Mouse (Mus musculus): Measurements from ENCODE around the gene Tcf7l1. TPM values are rescaled to one million over a fixed set of nuclear protein-coding genes. Genes with fewer than 3 reads are reported as not detected.

Gene Tcf7l1
- polyA plus RNA-seq, 1 experiment from 2014 or later: 5.2 TPM

GRCm38 (mm10) chr6:72691549-72691948, 97.5 kb downstream of the Tcf7l1 start:
- Histone ChIP-seq H3K27me3 (ENCODE audit: control insufficient read depth, insufficient read depth, low read length) (no peaks in the 10 kb centered on the region), H3K4me2 (ENCODE audit: low read depth, low read length) (no peak overlapping the region), H3K36me3 (ENCODE audit: control insufficient read depth, insufficient read depth, low read length) (no peaks in the 10 kb centered on the region), H3K27ac (ENCODE audit: low read depth, low read length) (no peak overlapping the region), H3K4me1 (ENCODE audit: control insufficient read depth, insufficient read depth, low read length) (peaks cover under 1% of the 10 kb centered on the region; the same call in 1 of the 2 replicates), H3K4me3 (ENCODE audit: low read depth, low read length) (no peak overlapping the region), H3K9me3 (ENCODE audit: control insufficient read depth, low read length) (no peaks in the 10 kb centered on the region), H3K9ac (replicated peaks; ENCODE audit: low read depth, low read length) (no peak overlapping the region)
- ATAC-seq (ENCODE audit: low read depth): no peak
- 92% methylated on average over 9 of the region's 9 CpGs for WGBS

GRCm38 (mm10) chr6:72690595-72690994, 98.5 kb downstream of the Tcf7l1 start:
- Histone ChIP-seq H3K27ac (ENCODE audit: low read depth, low read length) (no peak overlapping the region), H3K4me1 (ENCODE audit: control insufficient read depth, insufficient read depth, low read length) (no peaks in the 10 kb centered on the region)
- 73% methylated on average over 10 of the region's 10 CpGs for WGBS

GRCm38 (mm10) chr6:72690001-72690400, 99.1 kb downstream of the Tcf7l1 start:
- H3K27me3 ChIP-seq (ENCODE audit: control insufficient read depth, insufficient read depth, low read length): no peaks in the 10 kb centered on the region
- ATAC-seq (ENCODE audit: low read depth): no peak
- no peak overlapping the region for H3K4me3 ChIP-seq (ENCODE audit: low read depth, low read length)
- no peak overlapping the region for H3K9ac ChIP-seq (replicated peaks; ENCODE audit: low read depth, low read length)
- WGBS: 80% methylated on average over 8 of the region's 8 CpGs
- H3K4me1 ChIP-seq (ENCODE audit: control insufficient read depth, insufficient read depth, low read length): no peaks in the 10 kb centered on the region
- no peaks in the 10 kb centered on the region for H3K36me3 ChIP-seq (ENCODE audit: control insufficient read depth, insufficient read depth, low read length)
- no peak overlapping the region for H3K27ac ChIP-seq (ENCODE audit: low read depth, low read length)
- no peak overlapping the region for H3K4me2 ChIP-seq (ENCODE audit: low read depth, low read length)
- no peaks in the 10 kb centered on the region for H3K9me3 ChIP-seq (ENCODE audit: control insufficient read depth, low read length)

More at GRCm38 (mm10) chr6:72690595-72690994, 98.5 kb downstream of the Tcf7l1 start:
- Histone ChIP-seq H3K9me3 (ENCODE audit: control insufficient read depth, low read length) (no peaks in the 10 kb centered on the region), H3K9ac (replicated peaks; ENCODE audit: low read depth, low read length) (no peak overlapping the region), H3K27me3 (ENCODE audit: control insufficient read depth, insufficient read depth, low read length) (no peaks in the 10 kb centered on the region), H3K36me3 (ENCODE audit: control insufficient read depth, insufficient read depth, low read length) (no peaks in the 10 kb centered on the region), H3K4me2 (ENCODE audit: low read depth, low read length) (no peak overlapping the region), H3K4me3 (ENCODE audit: low read depth, low read length) (no peak overlapping the region)
- ATAC-seq (ENCODE audit: low read depth): no peak

GRCm38 (mm10) chr6:72689046-72689445, 100.0 kb downstream of the Tcf7l1 start:
- H3K4me3 ChIP-seq (ENCODE audit: low read depth, low read length): no peak overlapping the region
- no peaks in the 10 kb centered on the region for H3K9me3 ChIP-seq (ENCODE audit: control insufficient read depth, low read length)
- H3K4me2 ChIP-seq (ENCODE audit: low read depth, low read length): no peak overlapping the region
- H3K27ac ChIP-seq (ENCODE audit: low read depth, low read length): no peak overlapping the region
- no peak overlapping the region for H3K9ac ChIP-seq (replicated peaks; ENCODE audit: low read depth, low read length)
- H3K36me3 ChIP-seq (ENCODE audit: control insufficient read depth, insufficient read depth, low read length): no peaks in the 10 kb centered on the region
- WGBS: 88% methylated on average over 5 of the region's 5 CpGs
- no peaks in the 10 kb centered on the region for H3K27me3 ChIP-seq (ENCODE audit: control insufficient read depth, insufficient read depth, low read length)
- no peak for ATAC-seq (ENCODE audit: low read depth)
- no peaks in the 10 kb centered on the region for H3K4me1 ChIP-seq (ENCODE audit: control insufficient read depth, insufficient read depth, low read length)

GRCm38 (mm10) chr6:72685165-72685564, 103.9 kb downstream of the Tcf7l1 start:
- no peak overlapping the region for H3K4me2 ChIP-seq (ENCODE audit: low read depth, low read length)
- H3K9me3 ChIP-seq (ENCODE audit: control insufficient read depth, low read length): no peaks in the 10 kb centered on the region
- no peaks in the 10 kb centered on the region for H3K36me3 ChIP-seq (ENCODE audit: control insufficient read depth, insufficient read depth, low read length)
- peaks cover 5% of the 10 kb centered on the region; the same call in 1 of the 2 replicates for H3K4me1 ChIP-seq (ENCODE audit: control insufficient read depth, insufficient read depth, low read length)
- H3K27ac ChIP-seq (ENCODE audit: low read depth, low read length): no peak overlapping the region
- WGBS: 71% methylated on average over 9 of the region's 9 CpGs
- no peak for ATAC-seq (ENCODE audit: low read depth)
- H3K9ac ChIP-seq (replicated peaks; ENCODE audit: low read depth, low read length): no peak overlapping the region
- no peak overlapping the region for H3K4me3 ChIP-seq (ENCODE audit: low read depth, low read length)
- no peaks in the 10 kb centered on the region for H3K27me3 ChIP-seq (ENCODE audit: control insufficient read depth, insufficient read depth, low read length)

- no peaks in the 10 kb centered on the region for H3K9me3 ChIP-seq (ENCODE audit: control insufficient read depth, low read length)
- no peak overlapping the region for H3K27ac ChIP-seq (ENCODE audit: low read depth, low read length)
- 75% methylated on average over 4 of the region's 4 CpGs for WGBS
- peaks cover 5% of the 10 kb centered on the region; the same call in 1 of the 2 replicates for H3K4me1 ChIP-seq (ENCODE audit: control insufficient read depth, insufficient read depth, low read length)
- H3K4me2 ChIP-seq (ENCODE audit: low read depth, low read length): no peak overlapping the region
- no peak overlapping the region for H3K4me3 ChIP-seq (ENCODE audit: low read depth, low read length)
- no peaks in the 10 kb centered on the region for H3K36me3 ChIP-seq (ENCODE audit: control insufficient read depth, insufficient read depth, low read length)
- H3K9ac ChIP-seq (replicated peaks; ENCODE audit: low read depth, low read length): no peak overlapping the region
- H3K27me3 ChIP-seq (ENCODE audit: control insufficient read depth, insufficient read depth, low read length): no peaks in the 10 kb centered on the region
- no peak for ATAC-seq (ENCODE audit: low read depth)
Measured at GRCm38 (mm10) chr6:72684260-72684805, 104.7 kb downstream of the Tcf7l1 start.

GRCm38 (mm10) chr6:72682238-72682637, 106.8 kb downstream of the Tcf7l1 start:
- Histone ChIP-seq H3K4me1 (ENCODE audit: control insufficient read depth, insufficient read depth, low read length) (peaks cover 18% of the 10 kb centered on the region), H3K4me3 (ENCODE audit: low read depth, low read length) (no peak overlapping the region), H3K9ac (replicated peaks; ENCODE audit: low read depth, low read length) (no peak overlapping the region), H3K36me3 (ENCODE audit: control insufficient read depth, insufficient read depth, low read length) (no peaks in the 10 kb centered on the region), H3K4me2 (ENCODE audit: low read depth, low read length) (no peak overlapping the region), H3K27me3 (ENCODE audit: control insufficient read depth, insufficient read depth, low read length) (no peaks in the 10 kb centered on the region), H3K9me3 (ENCODE audit: control insufficient read depth, low read length) (no peaks in the 10 kb centered on the region), H3K27ac (ENCODE audit: low read depth, low read length) (no peak overlapping the region)
- WGBS: 17% methylated on average over 4 of the region's 4 CpGs
- no peak for ATAC-seq (ENCODE audit: low read depth)

- Histone ChIP-seq H3K9me3 (ENCODE audit: control insufficient read depth, low read length) (no peaks in the 10 kb centered on the region), H3K4me1 (ENCODE audit: control insufficient read depth, insufficient read depth, low read length) (peaks cover 22% of the 10 kb centered on the region), H3K9ac (replicated peaks; ENCODE audit: low read depth, low read length) (no peak overlapping the region), H3K27ac (ENCODE audit: low read depth, low read length) (no peak overlapping the region), H3K27me3 (ENCODE audit: control insufficient read depth, insufficient read depth, low read length) (no peaks in the 10 kb centered on the region), H3K36me3 (ENCODE audit: control insufficient read depth, insufficient read depth, low read length) (no peaks in the 10 kb centered on the region), H3K4me2 (ENCODE audit: low read depth, low read length) (no peak overlapping the region), H3K4me3 (ENCODE audit: low read depth, low read length) (no peak overlapping the region)
- 93% methylated on average over 9 of the region's 9 CpGs for WGBS
- ATAC-seq (ENCODE audit: low read depth): no peak
Measured at GRCm38 (mm10) chr6:72680936-72681335, 108.1 kb downstream of the Tcf7l1 start.

- Histone ChIP-seq H3K4me2 (ENCODE audit: low read depth, low read length) (no peak overlapping the region), H3K36me3 (ENCODE audit: control insufficient read depth, insufficient read depth, low read length) (no peaks in the 10 kb centered on the region), H3K27me3 (ENCODE audit: control insufficient read depth, insufficient read depth, low read length) (no peaks in the 10 kb centered on the region), H3K9ac (replicated peaks; ENCODE audit: low read depth, low read length) (no peak overlapping the region), H3K4me3 (ENCODE audit: low read depth, low read length) (no peak overlapping the region), H3K9me3 (ENCODE audit: control insufficient read depth, low read length) (no peaks in the 10 kb centered on the region), H3K4me1 (ENCODE audit: control insufficient read depth, insufficient read depth, low read length) (peaks cover 22% of the 10 kb centered on the region), H3K27ac (ENCODE audit: low read depth, low read length) (no peak overlapping the region)
- 16% methylated on average over 9 of the region's 9 CpGs for WGBS
- peak; percentile 35; the same call in 1 of the 2 replicates for ATAC-seq (ENCODE audit: low read depth)
Measured at GRCm38 (mm10) chr6:72678631-72679030, 110.4 kb downstream of the Tcf7l1 start.
